Mouse (Mus musculus): ENCODE measurements around the gene Ski.
"Not testable (repeated sequence)": the region's sequence is repeated elsewhere in the genome, so short reads cannot be mapped to it uniquely, and the experiment has no call there.

Gene Ski

DNA sequence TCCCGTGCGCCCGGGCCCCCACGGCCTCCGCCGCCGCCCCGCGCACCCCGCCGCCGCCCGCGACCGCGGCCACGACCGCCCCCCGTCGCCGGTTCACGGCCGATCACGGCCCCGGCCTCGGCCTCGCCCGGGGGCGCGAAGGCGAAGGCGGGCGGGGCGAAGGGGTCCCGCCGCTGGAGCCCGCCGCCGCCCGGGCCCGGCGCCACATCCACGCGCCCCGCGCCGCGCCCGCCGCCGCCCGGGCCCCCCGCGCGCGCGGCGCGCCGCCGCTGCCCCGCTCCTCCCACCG lies at the start of gene Ski:
TSS of gene Ski (minus strand) at position 41 of the 289 bp plus-strand sequence.
- DNase-seq (ENCODE audit: low spot score in 2 of 2): no peak

DNA sequence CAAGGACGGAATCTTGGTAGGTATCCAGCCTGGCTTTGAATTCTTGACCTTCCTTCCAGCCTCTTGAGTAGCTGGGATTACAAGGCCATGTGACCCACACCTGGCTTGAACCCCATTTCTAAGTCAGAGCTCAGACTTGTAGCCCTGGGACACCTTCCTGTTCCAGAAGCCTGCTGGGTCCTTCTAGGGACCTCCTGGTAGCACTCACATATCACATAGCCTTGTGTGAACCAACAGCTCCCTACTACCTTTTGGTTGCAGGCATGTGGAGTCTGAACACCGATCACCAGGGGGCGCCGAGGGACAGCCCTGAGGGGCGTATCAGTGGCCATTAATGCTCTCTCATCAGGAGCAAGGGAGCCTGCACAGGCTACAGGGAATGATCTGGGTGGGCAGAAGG lies 46.0 kb upstream of the Ski start:
- peak; percentile 57 to 69 for DNase-seq (ENCODE audit: low spot score in 2 of 2)

DNA sequence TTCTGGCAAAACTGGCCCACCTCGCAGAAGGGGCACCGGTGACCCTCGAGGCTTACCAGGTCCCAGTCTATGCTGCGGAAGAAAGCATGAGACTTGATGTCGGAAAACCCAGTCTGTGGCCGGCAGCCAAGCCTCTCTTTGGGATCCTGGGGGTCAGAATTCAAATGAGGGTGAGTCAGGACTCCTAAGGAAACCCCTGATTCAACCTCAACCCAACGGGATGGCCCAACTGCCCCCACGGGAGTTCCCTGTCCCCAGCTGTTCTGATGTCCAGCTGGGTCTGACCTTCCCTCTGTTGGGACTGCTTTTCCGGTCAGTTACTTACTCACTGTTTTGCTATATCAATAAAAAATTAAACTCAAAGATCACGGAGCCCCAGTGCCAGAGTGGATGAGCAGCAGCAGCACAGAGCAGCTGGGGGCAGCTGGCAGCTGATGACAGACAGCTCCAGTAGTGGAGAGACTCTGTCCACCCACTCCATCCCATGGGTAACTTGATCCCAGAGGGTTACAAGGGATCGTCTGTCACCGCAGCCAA lies 45.3 kb upstream of the Ski start:
- DNase-seq (ENCODE audit: low spot score in 2 of 2): no peak

DNA sequence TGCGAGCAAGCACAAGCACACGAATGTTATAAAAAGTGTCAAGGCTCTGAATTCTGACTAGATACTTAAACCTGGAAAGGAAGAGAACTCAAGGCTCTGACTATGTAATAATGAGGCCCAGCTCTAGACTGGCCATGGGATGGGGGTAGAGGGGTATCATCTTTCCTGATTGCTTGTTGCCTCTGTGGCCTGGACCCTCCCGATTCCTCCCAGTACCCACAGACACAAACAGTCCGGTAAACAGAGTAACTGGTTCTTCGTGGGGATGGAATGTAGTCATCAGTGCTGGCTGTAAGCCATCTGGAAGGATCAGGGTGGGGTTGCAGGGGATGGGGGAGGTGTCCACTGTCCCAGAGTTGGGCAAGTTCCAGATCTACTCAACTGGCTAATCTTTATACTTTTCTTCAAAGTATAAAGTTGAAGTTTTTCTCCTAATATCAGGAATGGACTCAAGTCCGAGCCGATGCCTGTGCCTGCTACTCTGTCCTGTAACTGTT lies 44.7 kb upstream of the Ski start:
- peak in 1 of 2 experiments; percentile 19 for DNase-seq (ENCODE audit: low spot score in 2 of 2)

DNA sequence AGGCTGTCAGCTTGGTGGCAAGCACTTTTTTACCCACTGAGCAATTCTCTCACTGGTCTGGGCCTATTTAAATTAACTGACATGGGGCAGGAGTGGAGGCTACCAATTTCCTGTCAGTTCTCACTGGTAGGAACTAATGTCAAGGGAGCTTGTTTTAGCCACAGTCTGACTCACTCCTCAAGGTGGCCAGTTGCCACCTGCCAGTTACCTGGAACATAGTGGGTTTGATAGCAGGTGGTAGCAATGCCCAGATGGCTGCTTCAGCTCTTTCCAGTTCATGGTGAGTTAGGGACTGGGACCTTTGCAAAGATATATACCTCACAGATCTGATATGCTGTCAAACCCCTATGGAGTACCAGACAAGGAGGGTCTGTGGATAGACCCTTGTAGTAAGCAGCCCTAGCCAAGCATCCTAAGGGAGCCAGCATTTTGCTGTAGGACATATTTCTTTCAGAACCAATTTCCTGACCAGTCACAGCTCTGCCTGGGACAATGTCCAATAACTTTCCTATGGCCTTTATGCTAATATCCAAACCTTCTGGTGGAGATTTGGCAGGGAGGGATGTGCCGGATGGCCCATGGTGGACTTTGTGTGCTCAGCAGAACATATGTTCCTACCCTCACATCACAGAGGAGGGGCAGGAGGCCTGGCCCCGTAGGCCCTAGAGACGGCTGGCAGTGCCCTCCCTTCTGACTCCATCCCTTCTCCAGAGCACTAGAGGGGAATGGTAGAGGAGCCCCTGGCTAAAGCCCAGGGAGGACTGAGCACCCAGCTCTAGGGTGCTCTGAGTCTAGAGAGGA lies 42.3 kb upstream of the Ski start:
- DNase-seq (ENCODE audit: low spot score in 2 of 2): no peak

DNA sequence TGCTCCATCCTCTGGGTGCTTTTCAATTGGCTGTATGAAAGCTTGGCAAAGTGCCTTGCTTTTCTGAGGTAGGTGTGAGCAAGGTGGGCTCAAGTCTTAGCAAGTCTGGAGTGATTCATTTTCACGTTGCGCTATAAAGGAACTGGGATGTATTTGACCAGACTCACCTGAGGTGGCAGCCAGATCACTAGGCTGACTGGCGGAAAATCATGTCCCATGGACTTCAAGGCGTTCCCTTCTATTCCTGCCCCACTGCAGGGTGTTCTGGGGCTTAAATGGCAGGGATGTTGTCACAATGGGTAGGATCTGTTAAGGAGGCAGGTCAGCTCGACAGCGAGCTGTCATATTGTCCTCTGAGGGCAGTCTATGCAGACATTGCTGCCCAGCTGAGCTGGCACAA lies 29.9 kb upstream of the Ski start:
- no peak for DNase-seq (ENCODE audit: low spot score in 2 of 2)

DNA sequence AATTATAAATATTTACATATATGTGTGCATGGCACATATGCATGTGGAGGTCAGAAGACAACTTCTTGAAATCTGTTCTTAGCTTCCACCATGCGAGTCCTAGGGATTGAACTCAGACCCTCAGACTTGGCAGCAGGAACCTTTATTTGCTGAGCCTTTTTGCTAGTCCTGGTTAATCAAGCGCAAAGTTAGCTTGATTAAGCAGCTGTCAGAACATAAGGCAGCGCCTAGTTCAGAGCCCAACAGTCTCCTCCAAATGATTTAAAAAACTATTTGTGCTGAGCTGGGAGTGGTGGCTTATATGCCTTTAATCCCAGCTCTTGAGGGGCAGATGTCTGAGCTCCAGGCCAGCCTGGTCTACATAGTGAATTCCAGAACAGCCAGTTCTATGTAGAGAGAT lies 28.8 kb upstream of the Ski start:
- DNase-seq (ENCODE audit: low spot score in 2 of 2): no peak

DNA sequence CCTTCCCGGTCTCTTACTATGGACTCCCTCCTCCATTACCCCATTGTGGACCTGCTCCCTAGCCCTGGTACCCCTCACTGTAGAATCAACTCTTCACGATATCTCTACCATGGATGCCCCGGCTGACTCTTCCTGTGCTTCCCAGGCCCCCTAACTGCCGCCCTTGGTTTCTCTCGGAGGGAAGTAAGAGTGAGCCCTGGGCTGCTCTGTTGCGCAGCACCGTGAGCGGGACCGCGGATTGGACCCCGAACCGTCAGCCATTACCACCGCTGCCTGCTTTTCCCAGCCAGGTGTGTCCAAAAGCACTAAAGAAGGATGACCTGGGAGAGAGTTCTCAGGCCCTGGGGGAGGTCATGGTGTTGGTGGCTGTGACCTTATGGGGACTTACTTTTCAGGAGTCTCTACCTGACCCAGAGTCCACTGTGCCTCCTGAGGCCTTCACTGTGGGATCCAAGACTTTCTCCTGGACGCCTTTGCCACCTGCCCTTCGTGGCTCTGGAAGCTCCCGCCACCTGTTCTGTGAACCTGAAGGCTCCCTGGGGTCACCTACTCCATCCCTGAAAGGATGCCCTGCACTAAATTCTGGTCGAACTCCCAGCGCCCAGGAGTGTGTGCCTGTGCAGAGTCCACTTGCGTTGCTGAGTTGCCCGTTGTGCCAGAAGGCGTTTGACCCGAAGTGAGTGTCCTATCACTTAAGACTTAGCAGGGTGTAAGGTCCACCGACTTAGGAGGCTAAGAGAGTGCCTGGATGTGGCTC lies 28.1 kb upstream of the Ski start:
- peak in 1 of 2 experiments; percentile 25 for DNase-seq (ENCODE audit: low spot score in 2 of 2)

DNA sequence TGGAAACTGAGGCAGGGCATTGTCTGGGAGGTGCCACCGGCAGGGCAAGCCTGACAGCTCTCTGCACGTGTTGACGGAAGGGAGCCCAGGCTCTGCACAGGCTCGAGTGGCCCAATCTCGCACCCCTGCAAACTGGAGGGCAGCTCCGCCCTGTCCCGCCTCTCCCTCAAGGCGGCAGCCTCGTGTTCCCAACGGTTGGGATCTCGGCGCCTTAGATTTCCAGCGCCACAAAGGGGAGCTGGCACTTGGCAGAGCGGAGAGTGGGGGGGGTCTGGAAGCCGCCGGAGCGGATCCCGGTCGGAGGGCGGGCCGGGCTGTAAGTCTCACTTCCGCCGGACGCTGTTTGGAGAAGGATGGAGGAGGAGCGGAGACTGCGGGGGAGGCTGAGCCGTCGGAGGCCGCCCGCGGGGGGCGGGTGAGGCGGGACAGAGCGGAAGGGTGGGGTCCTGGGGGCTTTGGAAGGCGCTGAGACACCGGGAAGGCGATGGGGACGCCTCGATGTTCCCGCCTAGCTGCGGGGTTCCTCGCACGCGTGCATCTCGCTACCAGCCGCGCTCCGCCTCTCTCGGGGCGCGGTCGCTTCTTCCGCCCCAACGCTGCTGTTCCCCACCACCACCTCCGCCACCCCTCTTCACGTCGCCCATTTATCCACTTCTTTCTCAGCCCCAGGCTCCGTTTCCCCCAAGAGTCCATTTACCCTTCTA lies 27.4 kb upstream of the Ski start, which contains the start of gene Faap20:
TSS of gene Faap20 (plus strand) at position 155 of the 704 bp plus-strand sequence.
- DNase-seq (ENCODE audit: low spot score in 2 of 2): peak; percentile 82 to 90

DNA sequence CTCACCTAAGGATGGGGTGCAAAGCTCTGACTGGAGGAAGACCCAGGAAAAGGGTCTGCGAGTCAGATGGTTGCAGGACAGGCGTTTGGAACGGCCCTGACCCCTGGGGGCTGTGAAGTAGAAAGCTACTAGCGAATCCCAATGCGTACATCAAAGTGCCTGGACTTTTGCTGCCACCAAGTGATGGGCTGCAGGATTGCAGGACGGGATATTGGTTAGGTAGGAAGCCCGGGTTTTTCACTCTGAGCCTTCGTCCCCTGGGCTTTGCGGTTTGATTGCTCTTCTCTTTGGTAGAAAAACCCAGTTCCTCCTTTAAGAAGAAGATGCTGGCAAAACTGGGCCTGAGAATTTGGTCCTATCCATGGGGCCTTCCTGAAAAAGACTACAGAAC lies 26.9 kb upstream of the Ski start:
- DNase-seq (ENCODE audit: low spot score in 2 of 2): peak; percentile 91 to 92

DNA sequence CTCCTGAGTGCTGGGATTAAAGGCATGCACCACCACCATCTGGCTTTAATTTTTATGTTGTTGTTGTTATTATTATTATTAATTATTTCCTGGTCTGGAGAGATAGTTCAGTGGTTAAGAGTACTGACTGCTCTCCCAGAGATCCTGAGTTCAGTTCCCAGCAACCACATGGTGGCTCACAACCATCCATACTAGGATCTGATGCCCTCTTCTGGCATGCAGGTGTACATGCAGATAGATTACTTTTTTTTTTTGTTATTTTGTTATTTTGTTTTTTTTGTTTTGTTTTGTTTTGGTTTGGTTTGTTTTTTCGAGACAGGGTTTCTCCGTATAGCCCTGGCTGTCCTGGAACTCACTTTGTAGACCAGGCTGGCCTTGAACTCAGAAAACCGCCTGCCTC lies 25.7 kb upstream of the Ski start:
- not testable (repeated sequence) for DNase-seq (ENCODE audit: low spot score in 2 of 2)

DNA sequence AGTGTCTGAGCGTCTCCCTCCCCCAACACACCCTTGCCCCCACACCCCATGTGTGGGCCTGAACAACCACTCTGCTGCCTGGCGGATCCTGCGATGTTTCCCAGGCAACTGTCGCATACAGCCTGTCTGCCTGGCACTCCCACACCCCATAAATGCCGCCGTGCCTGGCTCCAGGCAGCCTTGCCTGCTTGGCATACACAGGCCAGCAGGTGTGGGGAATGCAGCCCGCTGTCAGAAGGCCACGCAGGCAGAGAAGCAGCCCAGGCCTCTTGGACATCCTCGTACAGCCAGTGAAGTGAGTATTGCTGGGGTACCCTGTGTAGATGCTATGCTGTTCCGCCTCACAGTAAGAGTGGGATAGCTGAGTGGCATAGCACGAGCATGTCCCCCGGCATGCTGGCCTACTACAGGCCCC lies 24.3 kb upstream of the Ski start:
- DNase-seq (ENCODE audit: low spot score in 2 of 2): peak in 1 of 2 experiments; percentile 29

DNA sequence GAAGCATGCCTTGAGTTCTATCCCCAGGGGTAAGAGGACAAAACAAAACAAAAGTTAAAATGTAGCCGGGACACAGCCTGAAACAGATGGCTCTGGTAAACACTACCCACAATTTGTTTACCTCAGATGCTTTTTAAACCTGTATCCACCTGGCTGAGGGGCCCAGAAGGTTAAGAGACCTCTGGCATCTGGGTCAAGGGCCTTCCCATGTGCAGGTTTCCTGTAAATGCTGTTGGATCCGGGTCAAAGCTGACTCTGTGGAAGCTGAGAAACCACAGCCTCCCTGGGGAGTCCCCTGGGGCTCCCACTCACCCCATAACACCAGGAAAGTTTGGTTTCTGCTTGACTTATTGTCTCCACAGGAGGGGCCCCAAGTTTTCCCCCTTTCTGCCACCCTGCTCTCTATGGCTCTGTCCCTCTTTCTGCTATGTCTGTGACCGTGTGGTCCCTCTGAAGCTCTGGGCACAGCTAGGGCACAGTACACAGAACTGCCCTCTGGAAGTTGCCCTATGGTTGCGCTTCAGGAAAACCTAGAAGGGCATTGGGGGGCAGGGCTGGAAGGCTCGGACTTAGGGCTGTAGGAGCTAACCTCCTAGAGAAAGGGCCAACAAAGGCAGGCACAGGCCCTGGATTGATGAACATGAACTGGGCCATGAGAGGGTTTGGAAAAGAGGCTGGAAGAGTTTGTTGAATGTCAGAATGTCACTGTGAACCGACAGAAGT lies 23.5 kb upstream of the Ski start:
- no peak for DNase-seq (ENCODE audit: low spot score in 2 of 2)

DNA sequence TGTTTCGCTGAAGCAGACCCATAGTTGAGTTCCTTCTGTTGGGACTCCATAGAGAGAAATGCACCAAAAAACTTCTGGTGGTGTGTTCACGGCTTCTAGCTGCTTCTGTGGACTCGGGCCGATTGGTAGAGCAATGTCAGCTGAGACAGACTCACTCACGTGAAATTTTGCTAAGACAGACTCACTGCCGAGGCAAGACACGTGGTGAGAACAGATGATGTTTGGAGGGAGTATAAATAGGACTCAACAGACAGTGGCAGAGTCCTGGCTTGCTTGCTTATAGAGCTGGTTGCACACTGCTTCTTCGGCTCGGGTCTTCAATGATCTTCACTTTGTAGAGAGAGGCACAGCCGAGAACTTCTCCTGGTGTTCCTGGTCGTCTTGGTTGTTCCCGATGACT lies 20.8 kb upstream of the Ski start:
- no peak for DNase-seq (ENCODE audit: low spot score in 2 of 2)

DNA sequence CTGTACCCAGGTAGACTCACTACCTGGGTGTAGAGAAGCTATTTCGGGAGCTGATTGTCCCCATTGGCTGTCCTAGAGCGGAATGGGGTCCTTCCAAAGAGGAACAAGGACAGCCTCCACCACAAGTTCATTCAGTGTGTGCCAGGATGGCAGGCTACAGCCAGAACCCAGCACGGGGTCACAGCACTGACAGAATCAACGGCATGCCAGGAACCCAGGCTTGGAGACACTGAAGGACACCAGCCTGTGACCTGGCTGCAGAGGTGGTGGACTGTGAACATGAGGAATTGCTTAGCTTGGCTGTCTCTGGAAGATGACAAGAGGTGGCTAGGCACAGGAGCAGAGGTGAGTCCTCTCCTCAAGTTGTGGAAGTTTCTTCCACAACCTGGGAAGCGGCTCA lies 19.9 kb upstream of the Ski start:
- DNase-seq (ENCODE audit: low spot score in 2 of 2): no peak

DNA sequence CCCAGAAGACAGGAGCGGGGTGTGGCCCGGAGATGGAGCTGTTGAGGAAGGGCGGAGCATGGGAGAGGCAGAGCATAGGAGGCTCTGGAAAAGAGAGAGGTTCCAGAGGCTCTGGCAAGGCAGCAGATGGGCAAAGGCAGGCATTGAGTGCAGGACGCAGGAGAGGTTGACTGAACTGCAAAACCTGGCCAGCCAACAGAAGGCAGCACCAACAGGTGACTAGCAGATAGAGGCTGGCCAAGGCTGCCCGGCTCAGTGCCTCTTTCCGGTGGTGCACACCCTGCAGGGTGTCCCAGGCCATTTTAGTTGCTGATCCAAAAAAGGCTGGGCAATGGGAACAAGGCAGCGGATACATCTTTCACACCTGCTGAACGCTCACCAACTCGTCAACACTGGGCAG lies 19.4 kb upstream of the Ski start:
- DNase-seq (ENCODE audit: low spot score in 2 of 2): no peak

DNA sequence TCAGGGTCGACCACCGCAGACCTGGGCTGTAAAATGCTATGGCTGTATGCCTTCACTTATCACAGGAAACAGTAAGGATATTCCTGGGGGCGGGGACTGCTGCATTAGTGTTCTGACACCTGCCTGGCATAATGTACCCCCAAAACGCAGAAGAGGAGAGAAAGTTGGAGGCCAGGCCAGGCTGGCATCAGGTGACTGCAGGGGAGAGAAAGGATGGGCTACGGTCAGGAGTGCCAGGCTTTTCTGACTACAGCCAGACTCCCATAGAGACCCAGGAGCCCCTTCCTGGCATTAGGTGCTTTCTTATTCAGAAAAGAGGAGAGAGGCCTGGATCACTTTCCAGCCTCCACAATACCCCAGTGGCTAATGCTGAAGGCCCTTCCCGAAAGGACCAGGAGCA lies 17.1 kb upstream of the Ski start:
- no peak for DNase-seq (ENCODE audit: low spot score in 2 of 2)

DNA sequence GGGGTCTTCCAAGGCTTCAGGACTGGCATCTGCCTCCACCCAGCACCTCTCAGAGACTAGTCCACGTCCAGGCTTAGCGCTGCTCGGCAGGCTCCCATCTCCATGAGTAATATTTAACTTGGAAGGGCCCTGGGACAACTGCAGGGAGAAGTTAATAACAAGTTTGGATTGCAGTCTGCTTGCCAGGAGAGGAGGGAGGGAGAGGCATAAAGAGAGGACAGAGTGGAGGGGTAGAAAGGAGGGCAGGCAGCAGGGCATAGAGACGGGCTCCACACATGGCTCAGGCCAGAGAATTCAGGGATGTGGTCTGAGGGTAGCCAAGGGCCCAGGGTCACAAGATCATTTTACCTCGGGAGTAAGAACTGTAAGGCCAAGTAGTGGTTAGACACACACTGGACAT lies 15.9 kb upstream of the Ski start:
- DNase-seq (ENCODE audit: low spot score in 2 of 2): no peak

DNA sequence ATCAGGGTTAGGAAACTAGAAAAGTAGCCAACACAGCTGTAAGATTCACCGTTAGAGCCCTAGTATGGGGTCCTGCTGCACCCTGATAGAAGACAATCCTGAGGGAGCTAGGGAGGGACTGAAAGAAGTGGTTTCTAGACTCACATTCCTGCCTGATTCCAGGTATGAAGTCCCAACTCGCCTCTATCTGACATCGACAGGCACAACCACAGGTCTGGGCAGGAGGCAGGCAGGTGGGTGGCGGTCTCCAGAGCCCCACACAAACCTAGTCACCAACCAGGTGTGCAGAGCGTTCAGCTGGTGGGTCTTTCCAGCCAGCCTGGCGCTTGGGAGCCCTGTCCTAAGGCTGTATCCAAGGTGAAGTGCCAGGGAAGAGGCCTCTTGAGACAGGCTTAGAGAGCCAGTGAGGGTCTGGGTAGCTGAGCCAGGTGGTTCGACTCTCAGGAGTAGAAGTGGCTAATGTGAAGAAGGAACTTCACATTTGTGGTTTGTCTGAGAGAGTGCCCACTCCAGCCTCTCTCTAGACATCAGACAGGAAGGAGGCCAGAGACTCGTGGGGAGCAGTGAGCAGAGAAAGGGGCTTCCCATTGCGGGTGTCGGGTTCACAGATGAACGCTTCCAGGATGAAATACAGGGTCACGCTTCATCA lies 14.5 kb upstream of the Ski start:
- no peak for DNase-seq (ENCODE audit: low spot score in 2 of 2)

DNA sequence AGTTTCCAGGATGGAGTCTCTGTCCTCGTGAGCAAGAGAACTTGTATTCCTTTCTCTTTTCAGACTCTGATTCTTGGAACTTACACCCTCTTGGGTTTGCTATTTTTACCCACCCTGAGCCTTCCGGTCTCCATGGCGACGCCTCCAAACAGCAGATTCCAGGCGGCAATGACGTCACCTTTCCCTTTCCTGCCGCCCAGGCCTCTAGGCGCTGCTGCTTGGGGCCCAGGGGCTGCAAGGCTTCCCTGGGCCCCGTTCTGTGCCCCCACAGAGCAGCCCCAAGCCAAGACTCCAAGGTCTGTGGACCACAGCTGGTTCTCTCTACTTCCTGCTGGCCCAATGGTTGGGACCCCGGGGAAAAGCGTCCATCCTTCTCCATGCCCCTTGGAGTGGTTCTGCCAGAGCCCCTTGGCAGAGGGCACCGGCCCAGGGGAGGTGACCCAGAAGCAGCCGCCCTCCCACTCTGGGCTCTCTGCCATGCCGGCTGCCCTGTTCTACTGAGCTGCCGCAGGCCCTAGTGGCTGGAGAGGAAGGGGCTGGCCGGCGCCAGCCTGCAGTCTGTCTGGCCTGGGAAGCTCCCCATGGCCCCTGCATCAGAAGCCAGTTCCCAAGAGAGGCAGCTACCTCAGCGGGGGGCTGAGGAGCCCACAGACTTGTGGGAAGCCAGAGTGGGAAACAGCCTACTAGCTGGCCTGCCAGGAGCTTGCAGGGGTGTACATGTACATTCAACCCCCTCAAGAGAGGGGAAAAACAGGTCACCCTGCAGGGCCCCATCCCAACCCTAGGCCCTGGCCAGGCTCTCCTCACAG lies 13.1 kb upstream of the Ski start:
- DNase-seq (ENCODE audit: low spot score in 2 of 2): peak; percentile 64 to 87
